Mouse (Mus musculus): ENCODE results near the gene Gpatch2.

DNA sequence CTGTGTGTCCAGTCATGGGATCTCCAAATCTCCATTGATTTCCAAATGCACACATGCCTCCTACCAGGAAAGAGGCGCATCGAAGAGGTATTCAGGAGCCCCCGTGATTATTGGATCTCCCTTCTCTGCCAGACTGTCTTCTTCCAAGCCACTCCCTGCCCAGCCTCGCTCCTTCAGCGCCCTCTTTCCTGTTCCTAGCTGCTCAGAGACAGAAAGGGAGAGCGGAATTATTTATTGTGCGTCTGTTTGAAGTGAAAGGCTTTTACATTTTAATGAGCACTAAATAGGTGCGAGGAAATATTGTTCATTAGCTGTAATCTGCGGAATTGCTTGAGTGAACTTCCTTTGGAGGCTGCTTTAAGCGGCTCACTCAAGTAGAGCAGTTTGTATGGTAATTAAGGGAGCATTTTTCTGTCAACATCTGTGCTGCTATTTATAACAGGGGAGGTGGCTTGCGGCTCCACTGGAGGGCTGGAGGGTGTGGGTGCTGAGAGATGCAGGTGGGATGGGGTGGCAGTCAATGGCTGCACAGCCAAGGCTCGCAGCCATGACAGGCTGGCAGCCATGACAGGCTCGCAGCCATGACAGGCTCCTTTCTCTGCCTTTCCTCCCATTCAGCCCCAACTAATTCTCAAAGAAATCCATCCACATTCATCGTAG is 162.7 kb downstream of the Gpatch2 start:
- no peak for TF ChIP-seq POLR2A (IDR thresholded peaks at IDR 0.05; ENCODE audit: borderline replicate concordance, extremely low read depth, insufficient read depth, insufficient read length, poor library complexity, severe bottlenecking)
- TF ChIP-seq CTCF (IDR thresholded peaks at IDR 0.05; ENCODE audit: borderline replicate concordance, extremely low read depth, insufficient read depth, insufficient read length) = no peak

All from brain, embryonic 14.5 days (tissue).